Mouse (Mus musculus) liver, adult 2 months (tissue): ENCODE results near the gene Ncam1.

ENCODE experiments used
- CTCF ChIP-seq: fragments of 200-500 bp; IDR thresholded peaks from 2 replicates; pipeline ENCODE4 v1.5.1; 2011; ENCODE audit warnings: low read depth, low read length, control low read depth
- POLR2A ChIP-seq: fragments of 200-500 bp; IDR thresholded peaks from 2 replicates; pipeline ENCODE4 v1.6.1; 2011; ENCODE audit warnings: low read length, control low read depth; ENCODE audit not compliant: insufficient read depth; ENCODE audit errors: extremely low read depth

GRCm38 (mm10) chr9:49738546-49738945 lies 60.2 kb downstream of the Ncam1 start:
- no peak for TF ChIP-seq POLR2A
- TF ChIP-seq CTCF: no peak
